Mouse (Mus musculus) CD4-positive naive resting alpha-beta T cell, adult 76 days (primary cell): ENCODE data around the gene Sppl2a. TPM values are rescaled to one million over a fixed set of nuclear protein-coding genes. Genes with fewer than 3 reads are reported as not detected.

ENCODE experiments used
- total RNA-seq: library from RNA; stranded (reverse); gene quantifications from one replicate; pipeline ENCODE4 v1.2.4, GENCODE M21; 2023

The Sppl2a gene
- total RNA-seq, result 62.8 TPM

GRCm38 (mm10) chr2:126932897-126933641 lies at the start of gene Sppl2a:
Sppl2a (minus strand) TSS chr2:126933235.

DNA sequence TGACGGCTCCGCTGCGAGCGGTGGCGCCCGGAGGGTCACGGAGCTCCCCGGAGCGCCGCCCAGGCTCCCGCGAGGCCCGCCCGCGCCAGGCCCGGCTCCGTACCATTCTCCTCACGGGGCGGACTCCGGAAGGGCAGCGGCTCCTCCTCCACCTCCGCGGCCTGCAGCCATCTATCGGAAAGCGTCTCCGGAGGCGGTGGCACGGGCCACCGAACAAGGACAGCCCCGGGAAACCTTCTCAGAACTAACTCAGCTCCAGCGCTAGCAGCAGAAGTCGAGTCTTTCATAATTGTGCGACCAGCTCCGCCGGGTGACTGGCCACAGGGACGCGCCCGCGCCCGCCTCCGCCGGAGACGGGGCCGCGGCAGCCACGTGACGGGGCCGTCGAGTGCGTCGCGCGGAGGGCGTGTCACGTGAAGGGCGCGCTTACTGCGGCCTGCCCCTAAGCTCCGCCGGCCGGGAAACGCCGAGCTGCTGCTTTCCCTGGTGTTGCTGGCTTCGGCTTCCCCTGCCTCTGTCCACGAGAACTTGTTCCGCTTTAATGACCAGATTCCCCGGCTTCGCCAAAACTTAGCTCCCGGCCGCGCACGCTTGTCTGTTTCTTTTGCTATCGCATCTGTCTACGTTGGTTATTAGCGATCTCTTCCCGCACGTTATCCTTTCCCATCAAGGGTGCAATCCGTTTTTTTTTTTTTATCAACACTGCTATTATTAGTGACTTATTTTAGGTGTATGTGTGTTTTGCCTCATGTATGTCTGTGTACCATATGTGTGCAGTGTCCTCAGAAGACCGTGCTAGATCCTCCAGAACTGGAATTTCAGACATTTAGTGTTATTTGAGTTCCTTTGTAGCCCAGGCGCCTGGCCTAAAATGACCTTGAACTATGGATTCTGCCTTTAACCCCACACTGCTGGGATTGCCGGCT lies 56.9 kb downstream of the Sppl2a start, which contains the start of gene Trpm7:
Gene Trpm7 (minus strand): TSS at position 360 of the 926 bp plus-strand sequence.

Other genes starting within 250 kb of the Sppl2a start
- gene Usp8, start 225.9 kb downstream of the Sppl2a start, total RNA-seq, result 39.5 TPM
- not detected for gene Usp50, start 149.8 kb downstream of the Sppl2a start, total RNA-seq
- gene Trpm7, start 57.0 kb downstream of the Sppl2a start, total RNA-seq, result 134 TPM
- 27.1 TPM for gene Ap4e1, start 75.5 kb upstream of the Sppl2a start, total RNA-seq
- 16.5 TPM for gene Blvra, start 137.4 kb upstream of the Sppl2a start, total RNA-seq
- 2.9 TPM for gene Ncaph, start 200.7 kb upstream of the Sppl2a start, total RNA-seq
- gene Itpripl1, start 210.2 kb upstream of the Sppl2a start, total RNA-seq, result 17.0 TPM